Mouse (Mus musculus): ENCODE measurements around the gene Padi4. TPM values are rescaled to one million over a fixed set of nuclear protein-coding genes. Genes with fewer than 3 reads are reported as not detected.

The Padi4 gene
- polyA plus RNA-seq, 1 experiment, result 0.35 TPM

DNA sequence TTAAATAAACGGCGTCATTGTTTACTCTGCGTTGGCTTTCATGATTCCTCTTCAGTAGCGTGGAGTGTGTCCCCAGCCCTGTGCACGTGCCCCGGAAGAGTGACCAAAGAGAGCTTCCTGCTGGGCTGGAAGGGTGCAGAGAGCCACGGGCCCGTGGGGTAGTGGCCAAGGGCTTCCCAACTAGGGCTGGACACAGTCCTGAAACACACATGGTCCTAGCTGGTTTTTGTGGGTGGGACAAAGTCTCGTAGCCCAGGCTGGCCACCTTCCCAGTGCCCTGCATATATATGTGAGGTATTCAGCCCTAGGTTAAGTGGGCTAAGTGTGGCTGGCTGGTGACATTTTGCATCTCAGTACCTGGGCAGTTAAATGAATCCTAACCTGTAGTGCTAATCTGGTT is 50.8 kb downstream of the Padi4 start:
- H3K27me3 ChIP-seq (ENCODE audit: control insufficient read depth, insufficient read depth, low read length), result no peaks in the 10 kb centered on the region
- no peak overlapping the region for H3K4me3 ChIP-seq (ENCODE audit: low read depth, low read length)
- no peak overlapping the region for H3K27ac ChIP-seq (ENCODE audit: insufficient read depth, low read depth, low read length)
- 70% methylated on average over 9 of the region's 9 CpGs for WGBS
- no peak for TF ChIP-seq CTCF (IDR thresholded peaks at IDR 0.05; ENCODE audit: extremely low read depth, insufficient read length, insufficient replicate concordance, low read depth, low read length)
- TF ChIP-seq POLR2A (IDR thresholded peaks at IDR 0.05; ENCODE audit: low read depth, low read length), result no peak
- peaks cover 26% of the 10 kb centered on the region for H3K36me3 ChIP-seq (ENCODE audit: control insufficient read depth, insufficient read depth, low read length)
- H3K4me1 ChIP-seq (ENCODE audit: control insufficient read depth, insufficient read depth, insufficient read length, low read length), result no peaks in the 10 kb centered on the region

GRCm38 (mm10) chr4:140722710-140723109 is 51.3 kb downstream of the Padi4 start:
- TF ChIP-seq CTCF (IDR thresholded peaks at IDR 0.05; ENCODE audit: extremely low read depth, insufficient read length, insufficient replicate concordance, low read depth, low read length), result no peak
- TF ChIP-seq POLR2A (IDR thresholded peaks at IDR 0.05; ENCODE audit: low read depth, low read length), result no peak
- Histone ChIP-seq H3K4me1 (ENCODE audit: control insufficient read depth, insufficient read depth, insufficient read length, low read length) (no peaks in the 10 kb centered on the region), H3K4me3 (ENCODE audit: low read depth, low read length) (no peak overlapping the region), H3K36me3 (ENCODE audit: control insufficient read depth, insufficient read depth, low read length) (peaks cover 31% of the 10 kb centered on the region), H3K27me3 (ENCODE audit: control insufficient read depth, insufficient read depth, low read length) (no peaks in the 10 kb centered on the region), H3K27ac (ENCODE audit: insufficient read depth, low read depth, low read length) (no peak overlapping the region)
- WGBS, result 78% methylated on average over 9 of the region's 9 CpGs

DNA sequence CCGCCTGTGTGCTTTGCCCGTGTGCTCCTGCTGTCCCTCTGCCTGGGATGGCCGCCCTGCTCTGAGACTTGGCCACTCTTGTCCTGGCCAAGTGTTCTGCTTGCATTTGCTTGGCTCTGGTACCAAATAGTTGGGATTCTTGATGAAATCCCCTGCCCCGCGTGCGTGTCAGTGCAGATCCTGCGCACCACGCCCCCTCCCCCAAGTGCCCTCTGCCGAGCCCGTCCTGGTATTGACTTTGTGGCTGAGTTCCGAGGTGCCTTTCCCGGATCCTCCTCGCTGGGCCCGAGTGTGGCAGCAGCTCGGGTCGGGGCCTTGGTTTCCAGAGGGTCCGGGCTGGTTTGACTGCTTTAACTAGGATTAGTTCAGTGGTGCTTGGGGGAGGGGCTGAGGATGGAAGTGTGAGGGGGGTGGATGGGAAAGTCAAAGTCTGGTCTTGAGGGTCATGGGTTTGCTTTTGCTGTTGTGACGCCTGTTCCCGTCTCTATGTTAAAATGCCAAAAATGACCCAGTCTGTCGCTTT is 52.0 kb downstream of the Padi4 start:
- no peaks in the 10 kb centered on the region for H3K27me3 ChIP-seq (ENCODE audit: control insufficient read depth, insufficient read depth, low read length)
- peaks cover 34% of the 10 kb centered on the region for H3K36me3 ChIP-seq (ENCODE audit: control insufficient read depth, insufficient read depth, low read length)
- WGBS, result 85% methylated on average over 20 of the region's 20 CpGs
- no peak overlapping the region for H3K27ac ChIP-seq (ENCODE audit: insufficient read depth, low read depth, low read length)
- no peaks in the 10 kb centered on the region for H3K4me1 ChIP-seq (ENCODE audit: control insufficient read depth, insufficient read depth, insufficient read length, low read length)
- TF ChIP-seq POLR2A (IDR thresholded peaks at IDR 0.05; ENCODE audit: low read depth, low read length) (no peak), CTCF (IDR thresholded peaks at IDR 0.05; ENCODE audit: extremely low read depth, insufficient read length, insufficient replicate concordance, low read depth, low read length) (no peak)
- no peak overlapping the region for H3K4me3 ChIP-seq (ENCODE audit: low read depth, low read length)

DNA sequence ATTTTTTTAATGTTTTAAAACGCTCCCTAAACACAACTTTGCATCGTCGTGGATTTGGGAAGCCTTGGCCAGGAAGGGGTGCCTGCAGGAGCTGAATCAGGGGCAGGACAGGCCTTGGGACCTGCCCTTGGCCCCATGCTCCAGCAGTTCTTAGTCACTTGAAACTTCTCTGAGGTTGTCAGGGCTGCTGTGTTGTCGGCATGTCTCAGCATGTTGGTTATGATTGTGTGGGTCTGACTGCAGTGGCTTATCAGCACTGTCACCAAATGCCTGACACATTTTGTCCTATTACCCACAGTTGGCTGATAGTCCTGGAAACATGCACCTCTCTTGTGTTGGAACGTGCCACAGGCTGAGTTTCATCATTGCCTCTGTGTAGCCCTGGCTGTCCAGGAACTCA is 53.9 kb downstream of the Padi4 start:
- Histone ChIP-seq H3K36me3 (ENCODE audit: control insufficient read depth, insufficient read depth, low read length) (peaks cover 49% of the 10 kb centered on the region), H3K4me3 (ENCODE audit: low read depth, low read length) (no peak overlapping the region), H3K27me3 (ENCODE audit: control insufficient read depth, insufficient read depth, low read length) (no peaks in the 10 kb centered on the region), H3K27ac (ENCODE audit: insufficient read depth, low read depth, low read length) (no peak overlapping the region), H3K4me1 (ENCODE audit: control insufficient read depth, insufficient read depth, insufficient read length, low read length) (no peaks in the 10 kb centered on the region)
- TF ChIP-seq POLR2A (IDR thresholded peaks at IDR 0.05; ENCODE audit: low read depth, low read length), result no peak
- TF ChIP-seq CTCF (IDR thresholded peaks at IDR 0.05; ENCODE audit: extremely low read depth, insufficient read length, insufficient replicate concordance, low read depth, low read length), result no peak
- 81% methylated on average over 5 of the region's 5 CpGs for WGBS

- 92% methylated on average over 9 of the region's 9 CpGs for WGBS
- no peaks in the 10 kb centered on the region for H3K27me3 ChIP-seq (ENCODE audit: control insufficient read depth, insufficient read depth, low read length)
- no peak overlapping the region for H3K4me3 ChIP-seq (ENCODE audit: low read depth, low read length)
- no peaks in the 10 kb centered on the region for H3K4me1 ChIP-seq (ENCODE audit: control insufficient read depth, insufficient read depth, insufficient read length, low read length)
- peaks cover 58% of the 10 kb centered on the region for H3K36me3 ChIP-seq (ENCODE audit: control insufficient read depth, insufficient read depth, low read length)
- TF ChIP-seq CTCF (IDR thresholded peaks at IDR 0.05; ENCODE audit: extremely low read depth, insufficient read length, insufficient replicate concordance, low read depth, low read length) (no peak), POLR2A (IDR thresholded peaks at IDR 0.05; ENCODE audit: low read depth, low read length) (no peak)
- H3K27ac ChIP-seq (ENCODE audit: insufficient read depth, low read depth, low read length), result no peak overlapping the region
These were observed 55.6 kb downstream of the Padi4 start for GRCm38 (mm10) chr4:140718436-140718835.

- TF ChIP-seq CTCF (IDR thresholded peaks at IDR 0.05; ENCODE audit: extremely low read depth, insufficient read length, insufficient replicate concordance, low read depth, low read length), result no peak
- TF ChIP-seq POLR2A (IDR thresholded peaks at IDR 0.05; ENCODE audit: low read depth, low read length), result no peak
- Histone ChIP-seq H3K4me3 (ENCODE audit: low read depth, low read length) (no peak overlapping the region), H3K27ac (ENCODE audit: insufficient read depth, low read depth, low read length) (no peak overlapping the region), H3K27me3 (ENCODE audit: control insufficient read depth, insufficient read depth, low read length) (no peaks in the 10 kb centered on the region), H3K4me1 (ENCODE audit: control insufficient read depth, insufficient read depth, insufficient read length, low read length) (no peaks in the 10 kb centered on the region), H3K36me3 (ENCODE audit: control insufficient read depth, insufficient read depth, low read length) (peaks cover 70% of the 10 kb centered on the region)
- WGBS, result 82% methylated on average over 11 of the region's 11 CpGs
These were observed 57.0 kb downstream of the Padi4 start for GRCm38 (mm10) chr4:140716994-140717393.

GRCm38 (mm10) chr4:140714586-140714985 is 59.5 kb downstream of the Padi4 start:
- Histone ChIP-seq H3K4me1 (ENCODE audit: control insufficient read depth, insufficient read depth, insufficient read length, low read length) (no peaks in the 10 kb centered on the region), H3K27ac (ENCODE audit: insufficient read depth, low read depth, low read length) (no peak overlapping the region), H3K36me3 (ENCODE audit: control insufficient read depth, insufficient read depth, low read length) (peaks cover 66% of the 10 kb centered on the region), H3K27me3 (ENCODE audit: control insufficient read depth, insufficient read depth, low read length) (no peaks in the 10 kb centered on the region), H3K4me3 (ENCODE audit: low read depth, low read length) (no peak overlapping the region)
- 82% methylated on average over 5 of the region's 5 CpGs for whole genome bisulfite sequencing
- TF ChIP-seq CTCF (IDR thresholded peaks at IDR 0.05; ENCODE audit: extremely low read depth, insufficient read length, insufficient replicate concordance, low read depth, low read length) (no peak), POLR2A (IDR thresholded peaks at IDR 0.05; ENCODE audit: low read depth, low read length) (no peak)
